Mouse (Mus musculus): ENCODE data around the gene Ccdc8. TPM values are rescaled to one million over a fixed set of nuclear protein-coding genes. Genes with fewer than 3 reads are reported as not detected.

Gene Ccdc8
- 18.7 and 22.3 TPM in 2 replicates for polyA plus RNA-seq (2014; fragmentation: Nextera tagmentation; extraction: Ambion mirVana)

DNA sequence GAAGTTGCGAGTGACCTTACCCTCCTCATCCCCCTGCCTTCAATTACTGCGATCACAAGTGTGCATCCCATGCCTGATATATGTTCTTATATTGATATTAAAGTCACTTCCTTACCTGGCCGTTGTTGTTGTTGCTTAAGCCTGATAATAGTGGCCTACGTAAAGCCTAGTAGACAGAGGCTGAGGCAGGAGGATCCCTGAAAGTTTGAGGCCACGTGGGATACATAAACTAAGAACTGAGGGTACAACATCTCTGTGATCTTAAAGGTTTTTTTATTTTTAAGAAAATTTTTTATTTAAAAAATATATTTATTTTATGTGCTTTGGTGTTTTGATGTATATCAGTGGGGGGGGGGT is at the start of gene Ccdc8:
Ccdc8 (plus strand) TSS at position 258 of the 357 bp plus-strand sequence.
- WGBS: 89% methylated on average over 5 of the region's 5 CpGs
- H3K9ac ChIP-seq (replicated peaks; ENCODE audit: low read depth, low read length): no peak within 1 kb of the TSS
- peaks cover 53% of the 10 kb centered on the region for H3K4me1 ChIP-seq (ENCODE audit: control insufficient read depth, insufficient read depth, low read length)
- H3K4me2 ChIP-seq (replicated peaks; ENCODE audit: low read depth, low read length): peak within 1 kb of the TSS; percentile 73
- ATAC-seq (ENCODE audit: insufficient number of reproducible peaks, insufficient read depth, low FRiP score, low read depth): no peak
- no peaks in the 10 kb centered on the region for H3K9me3 ChIP-seq (ENCODE audit: control insufficient read depth, low read depth, low read length)
- peak within 1 kb of the TSS; percentile 82 for H3K4me3 ChIP-seq (ENCODE audit: low read depth, low read length)
- no peaks in the 10 kb centered on the region for H3K27me3 ChIP-seq (ENCODE audit: control insufficient read depth, insufficient read depth, low read length)
- peaks cover 5% of the 10 kb centered on the region; the same call in 1 of the 2 replicates for H3K36me3 ChIP-seq (ENCODE audit: control insufficient read depth, insufficient read depth, low read length)
- peak within 1 kb of the TSS; percentile 96 for H3K27ac ChIP-seq (ENCODE audit: low read length)

DNA sequence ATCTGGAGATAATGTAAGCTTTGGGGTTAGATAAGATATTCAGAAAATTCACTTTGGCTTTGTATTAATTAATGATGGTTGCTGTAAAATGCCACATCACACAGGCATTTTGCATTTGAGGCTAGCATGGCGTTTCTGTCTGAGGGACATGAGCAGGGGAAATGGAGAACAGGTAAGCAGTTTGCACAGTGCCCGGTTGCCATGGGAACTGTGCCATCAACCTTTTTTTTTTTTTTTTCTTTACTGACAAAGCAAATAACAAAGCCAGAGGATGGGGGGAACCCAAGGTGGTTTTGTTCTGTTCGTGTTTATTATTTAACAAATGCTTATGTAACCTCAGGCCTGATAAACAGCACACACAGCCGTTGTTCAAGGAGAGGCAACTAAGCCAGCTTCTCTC is 49.6 kb upstream of the Ccdc8 start:
- ATAC-seq (ENCODE audit: insufficient number of reproducible peaks, insufficient read depth, low FRiP score, low read depth): no peak
- peaks cover 20% of the 10 kb centered on the region for H3K27me3 ChIP-seq (ENCODE audit: control insufficient read depth, insufficient read depth, low read length)
- WGBS: 54% methylated on average over 4 of the region's 4 CpGs
- no peaks in the 10 kb centered on the region for H3K9me3 ChIP-seq (ENCODE audit: control insufficient read depth, low read depth, low read length)
- H3K36me3 ChIP-seq (ENCODE audit: control insufficient read depth, insufficient read depth, low read length): no peaks in the 10 kb centered on the region
- no peak overlapping the region for H3K27ac ChIP-seq (ENCODE audit: low read length)
- peaks cover 45% of the 10 kb centered on the region for H3K4me1 ChIP-seq (ENCODE audit: control insufficient read depth, insufficient read depth, low read length)
- H3K4me2 ChIP-seq (replicated peaks; ENCODE audit: low read depth, low read length): no peak overlapping the region
- H3K4me3 ChIP-seq (ENCODE audit: low read depth, low read length): no peak overlapping the region
- H3K9ac ChIP-seq (replicated peaks; ENCODE audit: low read depth, low read length): no peak overlapping the region

DNA sequence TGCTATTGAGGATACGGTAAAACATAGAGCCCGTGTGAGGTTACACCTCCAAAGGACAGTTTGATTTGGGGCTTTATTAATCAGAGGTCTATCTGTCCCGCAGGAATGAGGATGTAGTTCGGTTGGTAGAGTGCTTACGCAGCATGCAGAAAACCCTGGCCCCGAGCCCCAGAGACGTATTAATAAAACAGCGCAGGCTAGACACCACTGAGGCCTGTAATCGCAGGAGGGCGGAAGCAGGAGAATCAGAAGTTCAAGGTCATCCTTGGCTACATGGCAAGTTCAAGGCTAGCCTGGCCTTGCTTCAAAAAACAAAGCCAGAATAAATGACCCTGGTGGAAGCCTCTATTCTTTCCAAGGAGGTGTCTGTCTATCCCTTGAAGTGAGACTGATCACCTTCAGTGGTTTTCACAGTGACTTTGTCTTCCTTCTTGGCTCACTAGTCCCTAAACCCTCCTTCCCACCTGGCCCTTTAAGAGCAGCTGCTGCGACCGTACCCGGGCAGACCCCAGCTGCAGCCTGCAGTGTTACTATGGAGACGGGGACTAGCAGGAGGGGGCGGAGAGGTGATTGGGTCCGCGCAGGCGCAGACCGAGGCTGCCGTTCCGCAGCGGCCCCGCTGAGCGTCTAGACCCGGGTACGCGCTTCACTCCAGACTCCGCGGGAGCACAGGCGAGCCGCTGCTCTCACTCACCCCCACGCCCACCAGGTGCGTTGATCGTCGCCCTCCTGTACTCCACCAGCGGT is 48.3 kb upstream of the Ccdc8 start, which contains the start of gene Pnmal2:
Pnmal2 (plus strand) TSS at position 622 of the 747 bp plus-strand sequence.
- Histone ChIP-seq H3K9me3 (ENCODE audit: control insufficient read depth, low read depth, low read length) (no peaks in the 10 kb centered on the region), H3K36me3 (ENCODE audit: control insufficient read depth, insufficient read depth, low read length) (no peaks in the 10 kb centered on the region), H3K4me1 (ENCODE audit: control insufficient read depth, insufficient read depth, low read length) (peaks cover 52% of the 10 kb centered on the region), H3K4me2 (replicated peaks; ENCODE audit: low read depth, low read length) (peak within 1 kb of the TSS; percentile 82), H3K9ac (replicated peaks; ENCODE audit: low read depth, low read length) (peak within 1 kb of the TSS; percentile 49), H3K27me3 (ENCODE audit: control insufficient read depth, insufficient read depth, low read length) (peaks cover 20% of the 10 kb centered on the region), H3K27ac (ENCODE audit: low read length) (peak within 1 kb of the TSS; percentile 36; the same call in 1 of the 2 replicates), H3K4me3 (ENCODE audit: low read depth, low read length) (peak within 1 kb of the TSS; percentile 46)
- WGBS: 13% methylated on average over 36 of the region's 36 CpGs
- peak; percentile 89 for ATAC-seq (ENCODE audit: insufficient number of reproducible peaks, insufficient read depth, low FRiP score, low read depth)

DNA sequence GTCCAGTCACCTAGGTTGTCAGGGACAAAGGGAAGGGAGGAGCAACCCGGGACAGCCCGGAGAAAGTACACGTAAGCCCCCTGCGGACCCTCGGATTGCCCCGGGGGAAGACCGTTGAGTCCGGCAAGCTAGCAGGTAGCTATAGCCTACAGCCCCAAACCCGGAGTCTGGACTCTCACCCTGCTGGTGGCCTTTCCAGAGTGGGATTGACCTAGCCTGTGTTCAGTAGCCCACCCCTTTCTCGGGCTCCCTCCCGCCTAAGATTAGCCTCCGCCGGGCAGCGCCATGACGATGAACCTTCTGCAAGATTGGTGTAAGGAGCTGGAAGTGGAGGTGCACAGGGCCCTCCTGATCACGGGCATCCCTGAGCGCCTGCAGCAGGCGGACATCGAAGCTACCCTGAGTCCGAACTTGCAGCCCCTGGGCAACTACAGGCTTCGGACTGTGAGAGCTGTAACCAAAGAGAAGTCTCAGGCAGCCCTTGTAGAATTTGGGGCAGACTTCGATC is 47.6 kb upstream of the Ccdc8 start:
- Histone ChIP-seq H3K9me3 (ENCODE audit: control insufficient read depth, low read depth, low read length) (no peaks in the 10 kb centered on the region), H3K4me1 (ENCODE audit: control insufficient read depth, insufficient read depth, low read length) (peaks cover 50% of the 10 kb centered on the region), H3K9ac (replicated peaks; ENCODE audit: low read depth, low read length) (peak overlapping the region; percentile 49), H3K27ac (ENCODE audit: low read length) (peak overlapping the region; percentile 15; the same call in 1 of the 2 replicates), H3K36me3 (ENCODE audit: control insufficient read depth, insufficient read depth, low read length) (no peaks in the 10 kb centered on the region), H3K27me3 (ENCODE audit: control insufficient read depth, insufficient read depth, low read length) (peaks cover 20% of the 10 kb centered on the region), H3K4me3 (ENCODE audit: low read depth, low read length) (peak overlapping the region; percentile 46), H3K4me2 (replicated peaks; ENCODE audit: low read depth, low read length) (peak overlapping the region; percentile 82)
- peak; percentile 11; the same call in 1 of the 2 replicates for ATAC-seq (ENCODE audit: insufficient number of reproducible peaks, insufficient read depth, low FRiP score, low read depth)
- WGBS: 3% methylated on average over 22 of the region's 22 CpGs

- Histone ChIP-seq H3K4me3 (ENCODE audit: low read depth, low read length) (peak overlapping the region; percentile 46), H3K27ac (ENCODE audit: low read length) (no peak overlapping the region), H3K4me2 (replicated peaks; ENCODE audit: low read depth, low read length) (peak overlapping the region; percentile 82), H3K4me1 (ENCODE audit: control insufficient read depth, insufficient read depth, low read length) (peaks cover 45% of the 10 kb centered on the region), H3K36me3 (ENCODE audit: control insufficient read depth, insufficient read depth, low read length) (no peaks in the 10 kb centered on the region), H3K9me3 (ENCODE audit: control insufficient read depth, low read depth, low read length) (no peaks in the 10 kb centered on the region), H3K27me3 (ENCODE audit: control insufficient read depth, insufficient read depth, low read length) (peaks cover 20% of the 10 kb centered on the region), H3K9ac (replicated peaks; ENCODE audit: low read depth, low read length) (peak overlapping the region; percentile 49)
- no peak for ATAC-seq (ENCODE audit: insufficient number of reproducible peaks, insufficient read depth, low FRiP score, low read depth)
- 27% methylated on average over 17 of the region's 17 CpGs for WGBS
Measured at GRCm38 (mm10) chr7:16945419-16945818, 47.1 kb upstream of the Ccdc8 start.

DNA sequence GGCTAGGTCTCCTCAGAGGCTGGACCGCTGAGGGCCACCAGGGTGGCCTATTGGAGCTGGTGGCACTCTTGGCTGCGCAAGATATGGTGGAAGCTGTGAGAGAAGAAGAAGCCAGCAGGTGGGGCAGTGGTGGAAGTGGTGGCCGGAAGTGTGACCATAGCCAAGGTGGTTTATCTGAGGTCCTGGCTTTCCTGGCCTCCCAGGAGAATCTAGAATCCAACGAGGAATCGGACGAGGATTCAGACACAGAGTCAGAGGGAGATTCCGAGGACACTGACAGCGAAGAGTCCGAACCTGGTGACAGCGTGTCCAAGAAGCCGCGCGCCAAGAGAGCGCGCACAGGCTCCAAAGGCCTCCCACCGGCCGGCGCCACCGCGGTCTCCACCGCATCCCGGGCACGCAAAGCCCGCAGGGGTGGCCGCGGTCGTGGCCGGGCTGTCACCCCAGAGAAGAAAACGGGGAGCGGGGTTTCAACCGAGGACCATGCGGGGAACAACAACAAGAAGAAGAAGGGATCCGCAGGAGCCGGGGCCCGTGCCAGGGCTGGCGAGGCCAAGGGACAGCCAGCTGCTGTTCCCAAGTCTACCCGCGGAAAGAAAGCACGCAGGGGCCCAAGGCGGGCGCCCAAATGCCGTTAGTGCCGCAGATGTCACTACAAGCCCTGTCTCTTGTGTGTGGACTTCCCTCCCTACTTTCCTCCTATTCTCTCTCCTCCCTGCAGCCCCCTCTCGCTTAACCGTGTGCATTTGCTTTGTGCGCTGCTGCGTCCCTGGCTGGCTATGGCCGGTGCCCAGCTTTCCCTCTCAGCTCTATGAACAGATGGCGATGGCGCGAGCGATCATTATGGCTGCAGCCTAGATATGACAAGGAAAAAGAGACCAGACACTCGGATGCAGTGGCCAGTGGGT is 45.8 kb upstream of the Ccdc8 start:
- Histone ChIP-seq H3K27ac (ENCODE audit: low read length) (no peak overlapping the region), H3K27me3 (ENCODE audit: control insufficient read depth, insufficient read depth, low read length) (peaks cover 20% of the 10 kb centered on the region), H3K9me3 (ENCODE audit: control insufficient read depth, low read depth, low read length) (no peaks in the 10 kb centered on the region), H3K4me1 (ENCODE audit: control insufficient read depth, insufficient read depth, low read length) (peaks cover 43% of the 10 kb centered on the region), H3K9ac (replicated peaks; ENCODE audit: low read depth, low read length) (peak overlapping the region; percentile 25; the same call in 1 of the 2 replicates), H3K4me3 (ENCODE audit: low read depth, low read length) (peak overlapping the region; percentile 31), H3K4me2 (replicated peaks; ENCODE audit: low read depth, low read length) (peak overlapping the region; percentile 59), H3K36me3 (ENCODE audit: control insufficient read depth, insufficient read depth, low read length) (no peaks in the 10 kb centered on the region)
- no peak for ATAC-seq (ENCODE audit: insufficient number of reproducible peaks, insufficient read depth, low FRiP score, low read depth)
- WGBS: 13% methylated on average over 53 of the region's 53 CpGs

GRCm38 (mm10) chr7:16947349-16947895 is 45.1 kb upstream of the Ccdc8 start:
- H3K4me1 ChIP-seq (ENCODE audit: control insufficient read depth, insufficient read depth, low read length): peaks cover 43% of the 10 kb centered on the region
- ATAC-seq (ENCODE audit: insufficient number of reproducible peaks, insufficient read depth, low FRiP score, low read depth): no peak
- H3K4me3 ChIP-seq (ENCODE audit: low read depth, low read length): peak overlapping the region; percentile 31
- 0 out of 2 replicates have a peak overlapping the region, but pooled peaks have one; percentile 16 for H3K27ac ChIP-seq (ENCODE audit: low read length)
- H3K9me3 ChIP-seq (ENCODE audit: control insufficient read depth, low read depth, low read length): no peaks in the 10 kb centered on the region
- peaks cover 20% of the 10 kb centered on the region for H3K27me3 ChIP-seq (ENCODE audit: control insufficient read depth, insufficient read depth, low read length)
- H3K36me3 ChIP-seq (ENCODE audit: control insufficient read depth, insufficient read depth, low read length): no peaks in the 10 kb centered on the region
- H3K9ac ChIP-seq (replicated peaks; ENCODE audit: low read depth, low read length): no peak overlapping the region
- peak overlapping the region; percentile 59 for H3K4me2 ChIP-seq (replicated peaks; ENCODE audit: low read depth, low read length)
- WGBS: 17% methylated on average over 22 of the region's 22 CpGs

DNA sequence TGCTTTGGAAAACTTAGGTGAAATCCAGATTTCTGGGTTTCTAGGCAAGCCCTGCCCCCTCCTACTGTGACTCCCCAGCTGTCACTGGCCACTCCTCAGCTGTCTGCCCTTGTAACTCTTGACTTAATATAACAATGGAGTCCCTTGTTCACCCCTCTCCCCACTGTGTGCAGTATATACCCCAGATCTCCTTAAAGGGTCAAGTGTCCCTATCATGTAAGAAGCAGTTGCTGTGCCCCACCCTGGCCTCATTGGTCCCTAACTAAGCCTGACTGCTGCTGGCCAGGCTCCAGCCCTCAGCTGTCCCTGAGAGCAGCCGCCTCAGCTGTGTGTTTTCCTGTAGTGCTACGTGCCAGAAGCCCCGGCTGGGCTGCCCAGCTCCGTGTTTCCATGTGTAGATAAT is 44.5 kb upstream of the Ccdc8 start:
- H3K4me3 ChIP-seq (ENCODE audit: low read depth, low read length): 0 out of 2 replicates have a peak overlapping the region, but pooled peaks have one; percentile 31
- no peak for ATAC-seq (ENCODE audit: insufficient number of reproducible peaks, insufficient read depth, low FRiP score, low read depth)
- H3K4me2 ChIP-seq (replicated peaks; ENCODE audit: low read depth, low read length): peak overlapping the region; percentile 59
- H3K27me3 ChIP-seq (ENCODE audit: control insufficient read depth, insufficient read depth, low read length): peaks cover 20% of the 10 kb centered on the region
- no peaks in the 10 kb centered on the region for H3K36me3 ChIP-seq (ENCODE audit: control insufficient read depth, insufficient read depth, low read length)
- H3K9me3 ChIP-seq (ENCODE audit: control insufficient read depth, low read depth, low read length): no peaks in the 10 kb centered on the region
- 12% methylated on average over 4 of the region's 4 CpGs for WGBS
- H3K4me1 ChIP-seq (ENCODE audit: control insufficient read depth, insufficient read depth, low read length): peaks cover 43% of the 10 kb centered on the region
- no peak overlapping the region for H3K9ac ChIP-seq (replicated peaks; ENCODE audit: low read depth, low read length)
- H3K27ac ChIP-seq (ENCODE audit: low read length): peak overlapping the region; percentile 39; the same call in 1 of the 2 replicates

Measured in stomach, embryonic 14.5 days (tissue).